Mouse (Mus musculus): Measurements from ENCODE around the gene Olfr965. TPM values are rescaled to one million over a fixed set of nuclear protein-coding genes. Genes with fewer than 3 reads are reported as not detected.

The Olfr965 gene
- polyA plus RNA-seq, 1 experiment from 2014 or later, result not detected

Other genes with a start within 250 kb of the Olfr965 start
- gene Olfr955, start 239.4 kb upstream of the Olfr965 start, polyA plus RNA-seq (2016; fragmentation: Nextera tagmentation; extraction: Ambion mirVana), result not detected in 2 replicates
- not detected in 2 replicates for gene Olfr44, start 217.4 kb upstream of the Olfr965 start, polyA plus RNA-seq (2016; fragmentation: Nextera tagmentation; extraction: Ambion mirVana)
- gene Olfr957, start 195.5 kb upstream of the Olfr965 start, polyA plus RNA-seq (2016; fragmentation: Nextera tagmentation; extraction: Ambion mirVana), result not detected in 2 replicates
- not detected in 2 replicates for gene Olfr958, start 157.3 kb upstream of the Olfr965 start, polyA plus RNA-seq (2016; fragmentation: Nextera tagmentation; extraction: Ambion mirVana)
- not detected in 2 replicates for gene Olfr959, start 135.8 kb upstream of the Olfr965 start, polyA plus RNA-seq (2016; fragmentation: Nextera tagmentation; extraction: Ambion mirVana)
- gene AW551984, start 107.0 kb upstream of the Olfr965 start, polyA plus RNA-seq (2016; fragmentation: Nextera tagmentation; extraction: Ambion mirVana), result 4.0 and 4.2 TPM in 2 replicates
- not detected in 2 replicates for gene Olfr148, start 100.7 kb upstream of the Olfr965 start, polyA plus RNA-seq (2016; fragmentation: Nextera tagmentation; extraction: Ambion mirVana)
- not detected in 2 replicates for gene Olfr960, start 90.0 kb upstream of the Olfr965 start, polyA plus RNA-seq (2016; fragmentation: Nextera tagmentation; extraction: Ambion mirVana)
- not detected in 2 replicates for gene Olfr961, start 66.3 kb upstream of the Olfr965 start, polyA plus RNA-seq (2016; fragmentation: Nextera tagmentation; extraction: Ambion mirVana)
- not detected in 2 replicates for gene Olfr963, start 44.1 kb upstream of the Olfr965 start, polyA plus RNA-seq (2016; fragmentation: Nextera tagmentation; extraction: Ambion mirVana)
- gene Olfr149, start 4.2 kb upstream of the Olfr965 start, polyA plus RNA-seq (2016; fragmentation: Nextera tagmentation; extraction: Ambion mirVana), result not detected in 2 replicates
- not detected in 2 replicates for gene Olfr150, start 19.6 kb downstream of the Olfr965 start, polyA plus RNA-seq (2016; fragmentation: Nextera tagmentation; extraction: Ambion mirVana)
- not detected in 2 replicates for gene Olfr967, start 34.9 kb downstream of the Olfr965 start, polyA plus RNA-seq (2016; fragmentation: Nextera tagmentation; extraction: Ambion mirVana)
- not detected in 2 replicates for gene Olfr968, start 71.9 kb downstream of the Olfr965 start, polyA plus RNA-seq (2016; fragmentation: Nextera tagmentation; extraction: Ambion mirVana)
- gene Olfr969, start 79.6 kb downstream of the Olfr965 start, polyA plus RNA-seq (2016; fragmentation: Nextera tagmentation; extraction: Ambion mirVana), result not detected in 2 replicates
- gene Olfr970, start 97.5 kb downstream of the Olfr965 start, polyA plus RNA-seq (2016; fragmentation: Nextera tagmentation; extraction: Ambion mirVana), result not detected in 2 replicates
- not detected in 2 replicates for gene Olfr971, start 125.5 kb downstream of the Olfr965 start, polyA plus RNA-seq (2016; fragmentation: Nextera tagmentation; extraction: Ambion mirVana)
- not detected in 2 replicates for gene Olfr972, start 155.1 kb downstream of the Olfr965 start, polyA plus RNA-seq (2016; fragmentation: Nextera tagmentation; extraction: Ambion mirVana)
- gene Olfr229, start 196.0 kb downstream of the Olfr965 start, polyA plus RNA-seq (2016; fragmentation: Nextera tagmentation; extraction: Ambion mirVana), result not detected in 2 replicates
- gene Olfr974, start 226.1 kb downstream of the Olfr965 start, polyA plus RNA-seq (2016; fragmentation: Nextera tagmentation; extraction: Ambion mirVana), result not detected in 2 replicates
- gene Olfr975, start 240.7 kb downstream of the Olfr965 start, polyA plus RNA-seq (2016; fragmentation: Nextera tagmentation; extraction: Ambion mirVana), result not detected in 2 replicates
- gene Olfr976, start 249.8 kb downstream of the Olfr965 start, polyA plus RNA-seq (2016; fragmentation: Nextera tagmentation; extraction: Ambion mirVana), result not detected in 2 replicates

Measured in forebrain, embryonic 10.5 days (tissue).